In the genomic region with DNA sequence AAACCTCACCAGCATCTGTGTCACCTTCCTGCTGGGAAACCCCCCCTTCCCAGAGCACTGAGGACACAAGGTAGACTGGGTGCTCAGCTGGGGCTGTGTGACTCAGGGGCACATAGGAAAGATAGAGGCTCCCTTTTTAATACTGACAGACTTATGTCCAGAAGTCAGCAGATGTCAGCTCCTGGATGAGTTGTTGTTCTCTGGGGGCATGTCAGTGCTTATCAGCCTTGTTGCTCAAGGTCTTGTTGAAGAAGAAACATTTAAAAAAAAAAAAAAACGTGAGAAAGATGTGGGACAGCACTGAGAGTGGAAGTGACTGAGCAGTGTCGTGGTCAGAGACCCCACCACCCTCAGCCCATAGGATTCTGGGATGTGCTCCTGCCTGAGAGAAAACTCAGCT, we compare ENCODE assay signal across 40 mouse cellular contexts. TPM values are rescaled to one million over a fixed set of nuclear protein-coding genes. Genes with fewer than 3 reads are reported as not detected.
"Had no signal": no experiment of that assay in that cellular context is flagged by ENCODE, and none has a peak within 500 bp of the region (broad histone marks: within the 10 kb centered on the region; RNA-seq: fewer than 3 reads in every experiment).

A gene (plus strand): TSS at position 301 of the 400 bp plus-strand sequence.

- H3K27me3 ChIP-seq: heart, embryonic 12.5 days; heart, embryonic 13.5 days; heart, embryonic 15.5 days; hindbrain, embryonic 12.5 days; hindbrain, embryonic 13.5 days; hindbrain, embryonic 15.5 days; intestine, embryonic 15.5 days; kidney, embryonic 15.5 days had no signal

- H3K27ac ChIP-seq: heart, adult 2 months; heart, embryonic 13.5 days; heart, embryonic 15.5 days; hindbrain, embryonic 10.5 days; hindbrain, embryonic 12.5 days; hindbrain, embryonic 13.5 days; hindbrain, embryonic 14.5 days; hindbrain, embryonic 15.5 days; hindbrain, postnatal 0 days; intestine, embryonic 15.5 days; kidney, embryonic 15.5 days; kidney, postnatal 0 days; layer of hippocampus, adult 2 months had no signal

- H3K4me1 ChIP-seq: heart, embryonic 13.5 days; hindbrain, embryonic 10.5 days; hindbrain, embryonic 12.5 days; hindbrain, embryonic 13.5 days; hindbrain, embryonic 15.5 days; intestine, embryonic 15.5 days; kidney, embryonic 15.5 days had no signal

- H3K4me3 ChIP-seq: heart, adult 2 months; heart, embryonic 12.5 days; heart, embryonic 13.5 days; heart, embryonic 15.5 days; hindbrain, embryonic 10.5 days; hindbrain, embryonic 12.5 days; hindbrain, embryonic 13.5 days; hindbrain, embryonic 15.5 days; intestine, embryonic 15.5 days; kidney, embryonic 15.5 days; layer of hippocampus, adult 2 months had no signal

- H3K9me3 ChIP-seq: heart, embryonic 13.5 days; heart, embryonic 15.5 days; hindbrain, embryonic 10.5 days; hindbrain, embryonic 12.5 days; hindbrain, embryonic 13.5 days; hindbrain, embryonic 15.5 days; intestine, embryonic 15.5 days; kidney, embryonic 15.5 days had no signal

- H3K9ac ChIP-seq: heart, embryonic 12.5 days; heart, embryonic 13.5 days; heart, embryonic 15.5 days; hindbrain, embryonic 12.5 days; hindbrain, embryonic 13.5 days; hindbrain, embryonic 14.5 days; hindbrain, embryonic 15.5 days; intestine, embryonic 15.5 days; kidney, embryonic 15.5 days had no signal

- H3K36me3 ChIP-seq: heart, embryonic 12.5 days; heart, embryonic 13.5 days; heart, embryonic 15.5 days; hindbrain, embryonic 10.5 days; hindbrain, embryonic 12.5 days; hindbrain, embryonic 13.5 days; hindbrain, embryonic 15.5 days; intestine, embryonic 15.5 days; kidney, embryonic 15.5 days had no signal

- ATAC-seq: hindbrain, embryonic 16.5 days; hindbrain, postnatal 0 days; inflammation-experienced regulatory T-cells, adult 6 months; intestine, embryonic 15.5 days; intestine, embryonic 16.5 days had no signal

- H3K4me2 ChIP-seq: heart, embryonic 12.5 days; heart, embryonic 13.5 days; heart, embryonic 15.5 days; hindbrain, embryonic 12.5 days; hindbrain, embryonic 13.5 days; hindbrain, embryonic 14.5 days; hindbrain, embryonic 15.5 days; intestine, embryonic 15.5 days; kidney, embryonic 15.5 days had no signal

- DNase-seq: heart, adult 18-20 months; heart, adult 2 months; heart, postnatal 10 days; heart, postnatal 14 days; heart, postnatal 36 days; heart, postnatal 4 days; kidney, adult 11 months; kidney, adult 18-20 months; kidney, adult 2 months; kidney, adult 8-10 months; kidney, adult 9 months; kidney, postnatal 10 days; kidney, postnatal 14 days; kidney, postnatal 25 days; kidney, postnatal 36 days; kidney, postnatal 4 days; layer of hippocampus, adult 9-11 months; layer of hippocampus, postnatal 36 days had no signal

RNA-seq across cellular contexts. Expression of the gene that starts here (rescaled TPM):
- polyA plus RNA-seq: heart, adult 2 months; heart, embryonic 12.5 days; heart, embryonic 13.5 days; heart, embryonic 14.5 days; heart, embryonic 16.5 days; hindbrain, embryonic 10.5 days; hindbrain, embryonic 11.5 days; hindbrain, embryonic 12.5 days; hindbrain, embryonic 13.5 days; hindbrain, embryonic 14.5 days; hindbrain, embryonic 15.5 days; hindbrain, embryonic 16.5 days; hindbrain, postnatal 0 days; inflammation-experienced regulatory T-cells, adult 6 months; intestine, embryonic 15.5 days; intestine, embryonic 16.5 days; kidney, embryonic 14.5 days; kidney, embryonic 15.5 days; kidney, embryonic 16.5 days; kidney, postnatal 0 days; large intestine, adult 2 months had no signal
